8 mouse cellular contexts compared by ENCODE assay signal in the genomic region with DNA sequence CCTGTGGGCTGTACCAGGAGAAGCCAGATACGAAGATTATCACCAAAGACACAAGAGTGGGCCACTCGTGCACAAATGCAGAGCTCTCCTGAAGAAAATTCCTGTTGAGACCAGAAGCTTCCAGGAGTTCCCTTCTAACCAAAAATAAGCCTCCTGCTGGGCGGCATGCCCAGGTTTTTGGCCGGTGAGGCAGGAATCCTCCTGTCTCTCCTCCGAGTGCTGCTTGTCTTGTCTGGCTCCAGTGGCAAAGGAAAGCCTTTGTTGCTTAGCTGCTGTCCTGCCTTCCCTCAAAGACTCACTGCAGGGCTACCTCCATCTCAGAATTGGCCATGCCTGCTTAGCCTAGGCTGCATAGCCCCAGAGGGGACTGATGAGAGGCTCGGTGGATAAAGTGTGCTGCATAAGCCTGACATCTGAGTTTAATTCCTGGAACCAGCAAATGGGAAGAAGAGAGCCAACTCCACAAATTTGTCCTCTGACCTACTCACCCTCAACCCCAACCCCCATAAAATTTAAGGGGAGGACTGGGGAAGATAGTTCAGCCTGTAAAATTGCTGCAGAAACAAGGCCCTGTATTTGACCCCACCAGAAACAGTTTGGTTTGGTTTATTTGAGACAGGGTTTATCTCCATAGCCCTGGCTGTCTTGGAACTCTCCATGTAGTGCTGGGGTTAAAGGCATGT. TPM values are rescaled to one million over a fixed set of nuclear protein-coding genes. Genes with fewer than 3 reads are reported as not detected.
A peak's percentile ranks its signal among the peaks of the same experiment; 100 is the strongest.
DNase-seq lines count a peak whose midpoint lies in the region; ATAC-seq lines count a peak whose summit lies in the region.

No protein-coding gene starts in this region.

- H3K9ac ChIP-seq in midbrain, embryonic 12.5 days (replicated peaks) = peak overlapping the region; percentile 31; the same call in 1 of the 2 replicates
- H3K9ac ChIP-seq in midbrain, embryonic 11.5 days (ENCODE audit: low read length) = no peak overlapping the region
- H3K9ac ChIP-seq in hindbrain, embryonic 15.5 days = no peak overlapping the region

- no peaks in the 10 kb centered on the region for H3K9me3 ChIP-seq in midbrain, embryonic 12.5 days
- H3K9me3 ChIP-seq in midbrain, embryonic 11.5 days (ENCODE audit: control insufficient read depth, low read length) = no peaks in the 10 kb centered on the region
- no peaks in the 10 kb centered on the region for H3K9me3 ChIP-seq in hindbrain, embryonic 15.5 days

- 0 out of 2 replicates have a peak overlapping the region, but pooled peaks have one; percentile 0 for H3K4me3 ChIP-seq in midbrain, embryonic 12.5 days
- H3K4me3 ChIP-seq in midbrain, embryonic 11.5 days (ENCODE audit: low read depth, low read length) = no peak overlapping the region
- no peak overlapping the region for H3K4me3 ChIP-seq in hindbrain, embryonic 15.5 days

- peak; percentile 28 for DNase-seq in adrenal gland, adult 2 months
- no peak for DNase-seq in adrenal gland, postnatal 14 days
- DNase-seq in midbrain, embryonic 11.5 days (ENCODE audit: low spot score, missing footprints) = no peak
- DNase-seq in right cerebral cortex, adult 18-20 months = peak; percentile 76

- H3K4me2 ChIP-seq in midbrain, embryonic 12.5 days (replicated peaks) = no peak overlapping the region
- H3K4me2 ChIP-seq in midbrain, embryonic 11.5 days = no peak overlapping the region
- no peak overlapping the region for H3K4me2 ChIP-seq in hindbrain, embryonic 15.5 days

- no peaks in the 10 kb centered on the region for H3K27me3 ChIP-seq in midbrain, embryonic 12.5 days
- no peaks in the 10 kb centered on the region for H3K27me3 ChIP-seq in midbrain, embryonic 11.5 days (ENCODE audit: control insufficient read depth, insufficient read depth, low read length)
- no peaks in the 10 kb centered on the region for H3K27me3 ChIP-seq in hindbrain, embryonic 15.5 days

- peak overlapping the region; percentile 60 for H3K27ac ChIP-seq in midbrain, embryonic 12.5 days (replicated peaks)
- H3K27ac ChIP-seq in midbrain, embryonic 11.5 days (ENCODE audit: low read depth, low read length) = no peak overlapping the region
- 0 out of 2 replicates have a peak overlapping the region, but pooled peaks have one; percentile 1 for H3K27ac ChIP-seq in hindbrain, embryonic 15.5 days (replicated peaks)

- ATAC-seq in midbrain, embryonic 12.5 days (ENCODE audit: low FRiP score, low read depth) = no peak
- no peak for ATAC-seq in midbrain, embryonic 11.5 days (ENCODE audit: low FRiP score)
- ATAC-seq in hindbrain, embryonic 15.5 days (ENCODE audit: low FRiP score, low read depth) = no peak
- ATAC-seq in megakaryocyte progenitor cell, adult 5-6 weeks (replicated peaks; ENCODE audit: poor library complexity) = no peak
- no peak for ATAC-seq in inflammation-experienced regulatory T-cells, adult 6 months

- WGBS in midbrain, embryonic 12.5 days = 68% methylated on average over 6 of the region's 6 CpGs
- WGBS in midbrain, embryonic 11.5 days = 65% methylated on average over 6 of the region's 6 CpGs
- 51% methylated on average over 6 of the region's 6 CpGs for WGBS in hindbrain, embryonic 15.5 days

- peaks cover 68% of the 10 kb centered on the region for H3K4me1 ChIP-seq in midbrain, embryonic 12.5 days
- peaks cover 47% of the 10 kb centered on the region for H3K4me1 ChIP-seq in midbrain, embryonic 11.5 days (ENCODE audit: control insufficient read depth, insufficient read depth, low read length)
- peaks cover 69% of the 10 kb centered on the region for H3K4me1 ChIP-seq in hindbrain, embryonic 15.5 days (replicated peaks)

- H3K36me3 ChIP-seq in midbrain, embryonic 12.5 days = peaks cover 85% of the 10 kb centered on the region
- H3K36me3 ChIP-seq in midbrain, embryonic 11.5 days (ENCODE audit: control insufficient read depth, insufficient read depth, low read length) = peaks cover 26% of the 10 kb centered on the region
- peaks cover 20% of the 10 kb centered on the region for H3K36me3 ChIP-seq in hindbrain, embryonic 15.5 days

RNA-seq across cellular contexts. Expression of gene Ppp1cc, which starts 7.3 kb away (rescaled TPM):
- 100 to 1,000 TPM; 181 to 207 TPM for total RNA-seq in adrenal gland, adult 2 months (2021)
- 36.4 and 36.6 TPM in 2 replicates for polyA plus RNA-seq in adrenal gland, adult 2 months (2012; rRNA removed)
- total RNA-seq in adrenal gland, postnatal 14 days (2021) = 155 and 191 TPM in 2 replicates
- 323 and 332 TPM in 2 replicates for polyA plus RNA-seq in midbrain, embryonic 12.5 days (2016; fragmentation: Nextera tagmentation; extraction: Ambion mirVana)
- 311 and 338 TPM in 2 replicates for polyA plus RNA-seq in midbrain, embryonic 11.5 days (2014; fragmentation: Nextera tagmentation; extraction: Ambion mirVana)
- 210 and 213 TPM in 2 replicates for polyA plus RNA-seq in hindbrain, embryonic 15.5 days (2015; fragmentation: Nextera tagmentation; extraction: Ambion mirVana)
- total RNA-seq in megakaryocyte progenitor cell, adult 5-6 weeks (2015) = 431 and 436 TPM in 2 replicates
- total RNA-seq in megakaryocyte progenitor cell, adult 5-6 weeks (2017) = 207 and 219 TPM in 2 replicates
- 10 to 100 TPM; 57.8 to 90.1 (median 81.4) TPM for polyA plus RNA-seq in inflammation-experienced regulatory T-cells, adult 6 months (2017; shearing (Covaris generic))

RNA-seq across cellular contexts. Expression of gene Ccdc63, which starts 24.8 kb away (rescaled TPM):
- total RNA-seq in adrenal gland, adult 2 months (2021) = not detected
- polyA plus RNA-seq in adrenal gland, adult 2 months (2012; rRNA removed) = not detected in 2 replicates
- total RNA-seq in adrenal gland, postnatal 14 days (2021) = not detected in 2 replicates
- polyA plus RNA-seq in midbrain, embryonic 12.5 days (2016; fragmentation: Nextera tagmentation; extraction: Ambion mirVana) = not detected in 2 replicates
- polyA plus RNA-seq in midbrain, embryonic 11.5 days (2014; fragmentation: Nextera tagmentation; extraction: Ambion mirVana) = 0.03 TPM in 1 of 2 replicates, not detected in the other
- not detected in 2 replicates for polyA plus RNA-seq in hindbrain, embryonic 15.5 days (2015; fragmentation: Nextera tagmentation; extraction: Ambion mirVana)
- 0.51 and 0.52 TPM in 2 replicates for total RNA-seq in megakaryocyte progenitor cell, adult 5-6 weeks (2015)
- total RNA-seq in megakaryocyte progenitor cell, adult 5-6 weeks (2017) = 1.5 and 3.5 TPM in 2 replicates
- under 1 TPM in 2 of 3 experiments, not detected in 1; 0.26 to 0.63 TPM for polyA plus RNA-seq in inflammation-experienced regulatory T-cells, adult 6 months (2017; shearing (Covaris generic))

RNA-seq across cellular contexts. Expression of gene Hvcn1, which starts 41.2 kb away (rescaled TPM):
- 1 to 10 TPM; 1.8 to 2.4 TPM for total RNA-seq in adrenal gland, adult 2 months (2021)
- polyA plus RNA-seq in adrenal gland, adult 2 months (2012; rRNA removed) = 2.5 and 3.7 TPM in 2 replicates
- total RNA-seq in adrenal gland, postnatal 14 days (2021) = 2.4 and 16.0 TPM in 2 replicates
- polyA plus RNA-seq in midbrain, embryonic 12.5 days (2016; fragmentation: Nextera tagmentation; extraction: Ambion mirVana) = 9.4 and 10.8 TPM in 2 replicates
- polyA plus RNA-seq in midbrain, embryonic 11.5 days (2014; fragmentation: Nextera tagmentation; extraction: Ambion mirVana) = 11.4 and 12.5 TPM in 2 replicates
- polyA plus RNA-seq in hindbrain, embryonic 15.5 days (2015; fragmentation: Nextera tagmentation; extraction: Ambion mirVana) = 1.4 and 1.6 TPM in 2 replicates
- total RNA-seq in megakaryocyte progenitor cell, adult 5-6 weeks (2015) = 44.0 and 65.8 TPM in 2 replicates
- 56.6 and 72.3 TPM in 2 replicates for total RNA-seq in megakaryocyte progenitor cell, adult 5-6 weeks (2017)
- 10 to 100 TPM; 31.9 to 54.2 (median 48.9) TPM for polyA plus RNA-seq in inflammation-experienced regulatory T-cells, adult 6 months (2017; shearing (Covaris generic))

Comparison
In these comparisons a context has a peak if more than half of its experiments do, and no peak if none do; other contexts are left out.
1. DNase-seq: peak in adrenal gland, adult 2 months (single experiment) and right cerebral cortex, adult 18-20 months (single experiment); none in adrenal gland, postnatal 14 days (single experiment) and midbrain, embryonic 11.5 days (single experiment).